Mouse (Mus musculus) spleen, adult 12 weeks (tissue): ENCODE results near the gene Mlana.

Experiments
- DNase-seq: peaks from one replicate; pipeline ENCODE4 v3.0.0; 2022; ENCODE audit warnings: low spot score

Mlana gene

GRCm38 (mm10) chr19:29697245-29697874 is at the start of gene Mlana:
Gene Mlana, plus strand, starts transcription at chr19:29697824.
- no peak for DNase-seq

- DNase-seq: no peak
Observed at GRCm38 (mm10) chr19:29648550-29648914, 49.1 kb upstream of the Mlana start.

- no peak for DNase-seq
Observed at GRCm38 (mm10) chr19:29649683-29650082, 47.9 kb upstream of the Mlana start.

- no peak for DNase-seq
Observed at GRCm38 (mm10) chr19:29653768-29654265, 43.8 kb upstream of the Mlana start.

GRCm38 (mm10) chr19:29655148-29655547 is 42.5 kb upstream of the Mlana start:
- no peak for DNase-seq

GRCm38 (mm10) chr19:29656029-29656428 is 41.6 kb upstream of the Mlana start:
- DNase-seq: no peak

GRCm38 (mm10) chr19:29656620-29657019 is 41.0 kb upstream of the Mlana start:
- no peak for DNase-seq

- DNase-seq: no peak
Observed at GRCm38 (mm10) chr19:29657033-29657432, 40.6 kb upstream of the Mlana start.

GRCm38 (mm10) chr19:29657558-29657957 is 40.1 kb upstream of the Mlana start:
- no peak for DNase-seq

- DNase-seq: no peak
Observed at GRCm38 (mm10) chr19:29658836-29659235, 38.8 kb upstream of the Mlana start.

- DNase-seq: no peak
Observed at GRCm38 (mm10) chr19:29659705-29660104, 37.9 kb upstream of the Mlana start.

- no peak for DNase-seq
Observed at GRCm38 (mm10) chr19:29660835-29661764, 36.5 kb upstream of the Mlana start.

- no peak for DNase-seq
Observed at GRCm38 (mm10) chr19:29661974-29662580, 35.5 kb upstream of the Mlana start.

GRCm38 (mm10) chr19:29663780-29664179 is 33.8 kb upstream of the Mlana start:
- no peak for DNase-seq

GRCm38 (mm10) chr19:29664934-29665333 is 32.7 kb upstream of the Mlana start:
- no peak for DNase-seq

GRCm38 (mm10) chr19:29666164-29666563 is 31.5 kb upstream of the Mlana start:
- DNase-seq: no peak

- no peak for DNase-seq
Observed at GRCm38 (mm10) chr19:29666965-29667594, 30.5 kb upstream of the Mlana start.

- DNase-seq: no peak
Observed at GRCm38 (mm10) chr19:29668135-29668534, 29.5 kb upstream of the Mlana start.

- no peak for DNase-seq
Observed at GRCm38 (mm10) chr19:29670247-29670646, 27.4 kb upstream of the Mlana start.

GRCm38 (mm10) chr19:29671160-29671559 is 26.5 kb upstream of the Mlana start:
- no peak for DNase-seq

GRCm38 (mm10) chr19:29672660-29673059 is 25.0 kb upstream of the Mlana start:
- no peak for DNase-seq

GRCm38 (mm10) chr19:29674946-29675345 is 22.7 kb upstream of the Mlana start:
- no peak for DNase-seq
